Mouse (Mus musculus): ENCODE measurements at regions not wholly inside any gene's neighbourhood (a gene's known extent, or its start where the extent isn't known, plus 50 kb on each side); places are given as distances from the start of the nearest gene placed in this dataset.

DNA sequence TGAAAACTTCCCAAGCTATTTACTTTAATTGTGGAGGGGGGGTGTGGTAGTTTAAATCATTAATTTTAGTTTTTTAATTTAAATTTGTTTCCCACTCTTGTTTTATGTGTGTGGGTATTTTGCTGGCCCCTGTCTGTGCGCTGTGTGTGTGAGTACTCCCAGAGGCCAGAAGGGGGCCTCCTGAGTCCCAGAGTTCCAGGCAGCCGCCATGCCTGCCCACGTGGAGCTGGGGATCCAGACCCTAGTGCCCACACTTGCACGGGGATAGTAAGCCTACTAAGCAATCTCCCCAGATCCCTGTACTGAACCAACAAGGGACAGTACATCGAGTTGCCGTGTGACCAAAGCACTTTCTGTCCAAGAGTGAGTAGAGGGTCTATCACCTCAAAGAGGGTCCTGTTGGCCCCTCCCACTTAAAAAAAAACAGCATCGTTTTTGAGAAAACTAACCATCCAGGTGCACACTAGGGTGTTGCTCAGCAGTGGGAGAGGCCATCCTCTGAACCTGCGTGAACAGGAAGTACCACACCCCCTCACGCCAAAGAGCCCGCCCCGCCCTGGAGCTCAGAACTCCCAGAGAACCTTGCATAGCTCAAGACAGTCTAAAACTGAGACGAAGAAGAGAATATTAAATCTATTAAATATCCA is 160.4 kb upstream of the Haao start:
- TF ChIP-seq CTCF (IDR thresholded peaks at IDR 0.05; ENCODE audit: extremely low read depth, insufficient read depth, low read length) (no peak), POLR2A (IDR thresholded peaks at IDR 0.05; ENCODE audit: extremely low read depth, insufficient read depth, low read length) (no peak)

Measured in cortical plate, adult 2 months (tissue).